Mouse (Mus musculus) embryonic fibroblast, embryonic 13.5 days (primary cell): Measurements from ENCODE around the gene Klc2.

Experiments used
- CTCF ChIP-seq: IDR thresholded peaks from 2 replicates; pipeline ENCODE4 v1.5.1; 2011; ENCODE audit warnings: mild to moderate bottlenecking, control low read depth, low read length, moderate library complexity, borderline replicate concordance; ENCODE audit not compliant: insufficient read depth
- POLR2A ChIP-seq: IDR thresholded peaks from 2 replicates; pipeline ENCODE4 v1.6.1; 2011; ENCODE audit warnings: low read depth, mild to moderate bottlenecking, control low read depth, low read length, moderate library complexity

GRCm38 (mm10) chr19:5062041-5062440 is 56.3 kb downstream of the Klc2 start:
- TF ChIP-seq POLR2A: no peak; the same call in 1 of the 2 replicates
- no peak for TF ChIP-seq CTCF
